Mouse (Mus musculus) liver, embryonic 14.5 days (tissue): Measurements from ENCODE around the gene Timmdc1. TPM values are rescaled to one million over a fixed set of nuclear protein-coding genes. Genes with fewer than 3 reads are reported as not detected.

Experiments used
- ATAC-seq: fragments of 200-750 bp; cut with Nextera tagmentation; 2 replicates; pipeline ENCODE4 v1.8.0; 2017; ENCODE audit warnings: moderate number of reproducible peaks, mild to moderate bottlenecking, moderate library complexity; ENCODE audit not compliant: insufficient read depth
- DNase-seq, 3 experiments: peaks; one replicate each; pipeline ENCODE4 v3.0.0-alpha.2; 2012 to 2013; ENCODE audit warnings: low read depth in 3 of 3, low spot score in 3 of 3
- H3K27ac ChIP-seq: fragments of 300-500 bp; sonication (generic); 2 replicates; pipeline ENCODE4 v1.5.1; 2014; ENCODE audit warnings: moderate library complexity, mild to moderate bottlenecking, control low read depth, inconsistent platforms
- H3K27me3 ChIP-seq: fragments of 300-500 bp; sonication (generic); 2 replicates; pipeline ENCODE4 v1.6.1; 2014; ENCODE audit warnings: mild to moderate bottlenecking, low read length, moderate library complexity; ENCODE audit not compliant: control insufficient read depth, insufficient read depth
- H3K36me3 ChIP-seq: fragments of 300-500 bp; sonication (generic); replicated peaks from 2 replicates; pipeline ENCODE4 v1.6.1; 2014; ENCODE audit warnings: low read depth; ENCODE audit not compliant: control insufficient read depth, insufficient read depth
- H3K4me1 ChIP-seq, 2 experiments: fragments of 200-500 bp in 1 of 2; fragments of 300-500 bp in 1 of 2; sonication (generic) in 1 of 2; replicated peaks; 2 replicates each; pipeline ENCODE4 v1.6.1; 2012 to 2014; ENCODE audit warnings: antibody characterized with exemption in 1 of 2, inconsistent platforms in 1 of 2, low read length in 1 of 2; ENCODE audit not compliant: control insufficient read depth in 2 of 2, insufficient read depth in 2 of 2
- H3K4me2 ChIP-seq: fragments of 300-500 bp; sonication (generic); 2 replicates; pipeline ENCODE4 v1.6.1; 2014; ENCODE audit warnings: low read depth, mild to moderate bottlenecking, control low read depth, moderate library complexity
- H3K4me3 ChIP-seq, 2 experiments: fragments of 200-500 bp in 1 of 2; fragments of 300-500 bp in 1 of 2; sonication (generic) in 1 of 2; 2 replicates each; pipeline ENCODE4 v1.5.1; 2012 to 2014; ENCODE audit warnings: low read depth in 2 of 2, low read length in 2 of 2, mild to moderate bottlenecking in 2 of 2, control low read depth in 1 of 2, inconsistent platforms in 1 of 2, moderate library complexity in 1 of 2; ENCODE audit not compliant: insufficient read depth in 1 of 2
- H3K9ac ChIP-seq: fragments of 300-500 bp; sonication (generic); replicated peaks from 2 replicates; pipeline ENCODE4 v1.6.1; 2014; ENCODE audit warnings: mild to moderate bottlenecking, control low read depth, moderate library complexity
- H3K9me3 ChIP-seq: fragments of 300-500 bp; sonication (generic); 2 replicates; pipeline ENCODE4 v1.6.1; 2016; ENCODE audit warnings: low read length, mixed read lengths; ENCODE audit not compliant: control insufficient read depth
- CTCF ChIP-seq: IDR thresholded peaks from 2 replicates; pipeline ENCODE4 v1.5.1; 2016; ENCODE audit warnings: antibody characterized with exemption, low read depth, control low read depth
- EP300 ChIP-seq: IDR thresholded peaks from 2 replicates; pipeline ENCODE4 v1.6.1; 2016; ENCODE audit warnings: antibody characterized with exemption, low read depth
- WGBS: fragments of 180-500 bp; shearing (Covaris S2); extraction: QIAGEN DNeasy Blood & Tissue Kit; methylation state at CpG from one replicate; pipeline ENCODE4 v1.1.7; 2014; ENCODE audit not compliant: insufficient replicate concordance; 5-methylcytosine and 5-hydroxymethylcytosine counted together
- polyA plus RNA-seq, 2 experiments: library from polyadenylated mRNA; depleted of rRNA in 1 of 2; stranded (reverse) in 1 of 2; unstranded in 1 of 2; fragments of >200 nt; fragmentation: Nextera tagmentation in 1 of 2; extraction: Ambion mirVana in 1 of 2; gene quantifications; 2 replicates each; pipeline versions ENCODE4 v1.2.1 to v1.2.3; 2012 to 2014

The Timmdc1 gene
- polyA plus RNA-seq, 2 experiments = 5.6 to 7.2 TPM

DNA sequence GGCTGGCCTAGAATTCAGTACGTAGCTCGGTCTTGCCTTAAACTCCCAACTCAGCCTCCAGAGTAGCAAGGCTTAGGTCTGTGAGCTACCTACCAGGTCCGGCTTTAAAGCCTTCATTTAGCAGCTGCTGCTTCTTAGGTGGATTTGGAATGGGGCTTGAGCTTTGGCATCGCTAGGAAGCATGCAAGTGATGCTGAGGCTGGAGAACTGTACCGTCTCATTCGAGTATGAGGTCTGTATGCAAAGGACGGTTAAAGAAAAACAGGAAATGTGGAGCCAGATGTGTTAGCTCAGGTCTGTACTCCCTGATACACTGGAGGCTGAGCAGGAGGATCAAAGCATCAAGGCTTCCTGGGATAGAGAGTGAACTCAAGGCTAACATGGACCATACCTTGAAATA, 60.3 kb downstream of the Timmdc1 start:
- Histone ChIP-seq H3K27ac (no peak overlapping the region), H3K4me1 (peaks cover 8 to 15% of the 10 kb centered on the region in 2 experiments), H3K27me3 (no peaks in the 10 kb centered on the region), H3K9ac (no peak overlapping the region), H3K4me3 (no peak overlapping the region), H3K36me3 (no peaks in the 10 kb centered on the region), H3K9me3 (no peaks in the 10 kb centered on the region), H3K4me2 (no peak overlapping the region)
- no peak for TF ChIP-seq EP300
- no peak for TF ChIP-seq CTCF
- ATAC-seq = no peak
- DNase-seq = no peak
- 59% methylated on average over 7 of the region's 7 CpGs for WGBS

DNA sequence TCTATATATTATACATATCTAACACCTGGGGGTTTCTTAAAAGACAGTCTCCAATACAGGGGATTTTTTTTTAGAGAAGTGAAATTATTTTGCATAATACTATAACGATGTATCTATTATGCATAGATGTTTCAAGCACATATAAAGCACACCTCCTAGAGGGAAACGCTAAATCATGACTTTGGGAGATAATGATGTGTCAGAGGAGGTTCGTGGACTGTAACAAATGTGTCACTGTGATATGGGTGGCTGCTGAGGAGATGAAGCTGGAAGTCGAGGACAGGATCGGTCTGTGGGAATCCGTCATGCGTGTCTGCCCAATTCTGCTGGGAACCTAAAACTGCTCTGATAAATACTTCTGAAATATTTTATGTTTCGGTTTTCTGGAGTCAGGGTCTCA, 60.7 kb downstream of the Timmdc1 start:
- H3K9ac ChIP-seq = no peak overlapping the region
- ATAC-seq (no peak), DNase-seq (no peak)
- H3K4me2 ChIP-seq = no peak overlapping the region
- H3K4me1 ChIP-seq = peaks cover 6 to 12% of the 10 kb centered on the region in 2 experiments
- H3K36me3 ChIP-seq = no peaks in the 10 kb centered on the region
- WGBS = 51% methylated on average over 8 of the region's 8 CpGs
- no peaks in the 10 kb centered on the region for H3K9me3 ChIP-seq
- H3K27me3 ChIP-seq = no peaks in the 10 kb centered on the region
- H3K27ac ChIP-seq = no peak overlapping the region
- H3K4me3 ChIP-seq = no peak overlapping the region
- TF ChIP-seq EP300 (no peak), CTCF (no peak)

GRCm38 (mm10) chr16:38459990-38460389, 62.5 kb downstream of the Timmdc1 start:
- no peak overlapping the region for H3K27ac ChIP-seq
- H3K27me3 ChIP-seq = no peaks in the 10 kb centered on the region
- H3K4me1 ChIP-seq = peaks cover 6 to 9% of the 10 kb centered on the region in 2 experiments
- DNase-seq (no peak), ATAC-seq (no peak)
- no peak overlapping the region for H3K9ac ChIP-seq
- H3K4me3 ChIP-seq = no peak overlapping the region
- WGBS = 74% methylated on average over 4 of the region's 4 CpGs
- no peaks in the 10 kb centered on the region for H3K36me3 ChIP-seq
- TF ChIP-seq EP300 (no peak), CTCF (no peak)
- H3K4me2 ChIP-seq = no peak overlapping the region
- H3K9me3 ChIP-seq = no peaks in the 10 kb centered on the region

- peaks cover 9 to 15% of the 10 kb centered on the region in 2 experiments for H3K4me1 ChIP-seq
- H3K27ac ChIP-seq = no peak overlapping the region
- H3K9me3 ChIP-seq = no peaks in the 10 kb centered on the region
- DNase-seq = no peak
- H3K36me3 ChIP-seq = no peaks in the 10 kb centered on the region
- H3K4me3 ChIP-seq = no peak overlapping the region
- no peak for TF ChIP-seq CTCF
- TF ChIP-seq EP300 = no peak
- no peaks in the 10 kb centered on the region for H3K27me3 ChIP-seq
- H3K4me2 ChIP-seq = no peak overlapping the region
- 45% methylated on average over 6 of the region's 6 CpGs for WGBS
- no peak overlapping the region; the same call in 1 of the 2 replicates for H3K9ac ChIP-seq
- no peak for ATAC-seq
Observed at GRCm38 (mm10) chr16:38458600-38459280, 63.7 kb downstream of the Timmdc1 start.

- H3K9me3 ChIP-seq = no peaks in the 10 kb centered on the region
- H3K27ac ChIP-seq = no peak overlapping the region
- no peaks in the 10 kb centered on the region for H3K36me3 ChIP-seq
- no peak overlapping the region for H3K9ac ChIP-seq
- ATAC-seq (no peak), DNase-seq (no peak)
- 33% methylated on average over 11 of the region's 11 CpGs for WGBS
- TF ChIP-seq EP300 (no peak), CTCF (no peak)
- no peak overlapping the region for H3K4me2 ChIP-seq
- peaks cover 9 to 18% of the 10 kb centered on the region in 2 experiments for H3K4me1 ChIP-seq
- H3K4me3 ChIP-seq = no peak overlapping the region
- H3K27me3 ChIP-seq = no peaks in the 10 kb centered on the region
Observed at GRCm38 (mm10) chr16:38456812-38457567, 65.5 kb downstream of the Timmdc1 start.
